Mouse (Mus musculus) adrenal gland (tissue): Measurements from ENCODE around the gene Mcpt8.
"Not testable (repeated sequence)": the region's sequence is repeated elsewhere in the genome, so short reads cannot be mapped to it uniquely, and the experiment has no call there.

Source experiments
- intact Hi-C: fragments of 180-260 bp; cut with DNase I; formaldehyde crosslinking; loops from one replicate; pipeline ENCODE4 v1.15.1; 2025
- long read RNA-seq, 2 experiments: library from polyadenylated mRNA; unstranded; transcript quantifications; one replicate each; pipeline ENCODE4 v2.0.0; 2020; ENCODE audit warnings: borderline replicate concordance in 1 of 2; ENCODE audit not compliant: insufficient replicate concordance in 1 of 2

Mcpt8 gene
- long read RNA-seq, experiment 1, result 0 reads
- long read RNA-seq, experiment 2, result 0 reads

DNA sequence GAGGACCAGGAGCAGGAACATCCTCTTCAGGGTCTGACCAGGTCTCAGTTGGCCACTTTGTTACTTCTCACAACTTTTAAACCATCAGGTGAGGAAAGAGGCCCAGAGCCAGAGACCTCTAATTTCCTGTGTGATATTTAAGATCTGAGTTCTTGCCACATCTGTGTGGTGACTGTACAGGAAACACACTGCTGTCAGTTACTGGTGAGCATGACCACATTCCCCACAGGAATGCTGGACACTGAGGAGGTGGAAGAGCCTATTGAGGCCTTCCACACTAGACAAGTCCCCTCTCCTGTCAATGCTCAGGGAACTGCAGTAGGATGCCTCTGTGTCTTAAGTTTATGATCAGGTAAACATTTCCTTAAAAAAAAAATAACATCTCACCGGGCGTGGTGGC, at the start of gene Mcpt8:
TSS of gene Mcpt8 (minus strand) at position 107 of the 400 bp plus-strand sequence.
- intact Hi-C loops, result no loop called here

DNA sequence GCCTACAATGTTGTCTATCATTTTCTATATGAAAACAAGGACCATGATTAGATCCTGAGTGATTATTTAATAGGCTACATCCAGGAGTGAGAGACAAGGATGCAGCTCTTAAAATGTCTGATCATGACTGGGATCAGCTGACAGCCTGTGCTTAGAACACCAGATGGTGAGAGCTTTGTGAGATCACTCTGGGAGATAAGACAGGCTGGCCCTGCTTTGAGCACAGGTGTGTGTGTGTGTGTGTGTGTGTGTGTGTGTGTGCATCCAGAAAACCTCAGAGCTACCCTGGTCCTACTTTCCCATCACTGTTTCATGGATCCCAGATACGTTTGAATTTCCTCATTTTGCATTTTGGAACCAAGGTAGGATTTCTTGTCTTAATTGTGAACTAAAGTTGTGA, 48.6 kb upstream of the Mcpt8 start:
- intact Hi-C loops, result not testable (repeated sequence)

DNA sequence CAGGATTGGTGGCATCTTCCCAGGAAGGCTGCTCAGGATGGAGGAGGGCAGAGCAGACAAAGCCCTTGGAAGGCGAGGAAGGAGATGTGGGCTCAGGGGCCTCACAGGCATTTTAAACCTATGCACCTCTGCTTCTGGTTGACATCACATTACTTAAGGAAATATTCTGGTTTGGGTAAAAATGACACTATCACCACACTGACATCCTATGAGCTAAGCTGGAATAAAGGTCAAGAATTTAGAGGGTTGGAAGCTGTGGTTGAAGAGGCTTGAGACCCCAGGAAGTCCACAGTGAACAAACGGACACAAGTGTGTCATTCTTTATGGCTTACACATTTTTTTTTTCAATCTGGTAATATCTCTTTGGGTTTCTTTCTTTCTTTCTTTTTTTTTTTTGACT, 47.4 kb upstream of the Mcpt8 start, which contains the start of gene Gzmd:
TSS of gene Gzmd (minus strand) at position 101 of the 400 bp plus-strand sequence.
- intact Hi-C loops, result not testable (repeated sequence)

DNA sequence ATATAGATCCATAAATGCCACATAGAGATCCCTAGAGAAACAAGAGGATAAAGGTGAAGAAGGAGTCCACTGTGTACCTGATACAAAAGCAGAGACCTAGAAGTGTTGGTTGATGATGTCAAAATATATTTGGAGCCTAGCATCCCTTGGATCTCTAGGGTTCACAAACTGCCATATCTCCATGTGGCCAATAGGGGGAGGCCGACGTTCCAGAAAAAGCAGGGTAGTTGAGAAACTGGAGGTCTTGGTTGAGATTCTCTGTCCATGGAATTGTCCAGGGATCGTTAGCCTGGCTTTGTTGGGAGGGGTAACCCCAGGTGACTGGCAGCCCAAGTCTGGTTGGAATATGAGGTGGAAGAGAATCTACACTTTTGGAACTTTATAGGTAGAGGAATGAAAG, 43.3 kb upstream of the Mcpt8 start:
- intact Hi-C loops, result no loop called here

DNA sequence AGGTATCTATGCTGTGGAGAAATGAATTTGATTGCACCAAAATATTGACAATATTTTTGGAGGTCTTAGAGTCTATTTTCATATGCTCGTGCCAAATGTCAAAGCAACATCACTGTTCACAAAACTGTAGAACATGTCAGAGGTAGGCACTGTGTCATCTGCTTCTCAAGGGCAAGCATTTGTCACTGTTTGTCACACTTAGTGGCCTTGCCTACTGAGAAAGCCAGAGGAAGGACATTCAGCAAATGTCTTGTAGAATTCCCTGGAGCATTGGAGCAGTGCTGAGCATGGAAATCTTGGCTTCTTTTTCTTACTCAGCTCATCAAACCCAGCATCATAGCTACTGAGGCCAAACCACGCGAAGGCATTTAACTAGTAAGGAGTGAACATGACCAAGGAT, 38.4 kb upstream of the Mcpt8 start:
- intact Hi-C loops, result no loop called here

DNA sequence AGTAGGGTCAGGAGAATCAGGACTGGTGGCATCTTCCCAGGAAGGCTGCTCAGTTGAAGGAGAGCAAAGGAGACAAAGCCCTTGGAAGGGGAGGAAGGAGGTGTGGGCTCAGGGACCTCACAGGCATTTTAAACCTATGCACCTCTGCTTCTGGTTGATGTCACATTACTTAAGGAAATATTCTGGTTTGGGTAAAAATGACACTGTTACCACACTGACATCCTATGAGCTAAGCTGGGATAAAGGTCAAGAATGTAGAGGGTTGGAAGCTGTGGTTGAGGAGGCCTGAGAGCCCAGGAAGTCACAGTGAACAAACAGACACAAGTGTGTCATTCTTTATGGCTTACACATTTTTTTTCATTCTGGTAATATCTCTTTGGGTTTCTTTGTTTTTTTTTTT, 35.5 kb upstream of the Mcpt8 start, which contains the start of gene Gzme:
TSS of gene Gzme (minus strand) at position 101 of the 400 bp plus-strand sequence.
- intact Hi-C loops, result no loop called here

DNA sequence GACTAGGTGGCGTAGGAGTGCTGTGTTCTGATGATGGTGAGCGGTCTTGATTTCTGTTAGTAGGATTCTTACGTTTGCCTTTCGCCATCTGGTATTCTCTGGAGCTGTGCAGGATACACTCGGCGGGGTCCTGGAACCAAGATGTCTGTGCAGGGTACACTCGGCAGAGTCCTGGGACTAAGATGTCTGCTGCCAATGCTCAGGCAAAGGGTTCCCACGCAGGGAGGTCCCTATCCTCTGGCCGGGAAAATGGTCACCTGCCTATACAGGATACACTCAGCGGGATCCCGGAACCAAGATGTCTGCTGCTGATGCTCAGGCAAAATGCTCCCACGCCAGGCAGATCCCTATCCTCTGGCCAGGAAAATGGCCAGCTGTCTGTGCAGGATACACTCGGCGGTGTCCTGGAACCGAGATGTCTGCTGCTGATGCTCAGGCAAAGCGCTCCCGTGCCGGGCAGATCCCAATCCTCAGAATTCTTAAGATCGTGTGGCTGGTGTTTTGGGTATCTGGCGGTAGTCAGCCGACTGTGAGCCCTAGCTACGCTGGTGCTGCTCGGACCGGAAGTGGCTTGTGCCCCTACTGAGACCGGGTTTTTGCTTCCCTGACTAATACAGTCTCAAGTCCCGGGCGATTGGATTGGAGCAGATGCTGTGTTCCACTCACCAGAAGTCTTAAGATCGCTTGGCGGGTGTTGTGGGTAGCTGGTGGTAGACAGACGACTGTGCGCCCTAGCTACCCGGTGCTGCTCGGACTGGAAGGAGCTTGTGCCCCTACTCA, 30.6 kb upstream of the Mcpt8 start:
- intact Hi-C loops, result not testable (repeated sequence)

DNA sequence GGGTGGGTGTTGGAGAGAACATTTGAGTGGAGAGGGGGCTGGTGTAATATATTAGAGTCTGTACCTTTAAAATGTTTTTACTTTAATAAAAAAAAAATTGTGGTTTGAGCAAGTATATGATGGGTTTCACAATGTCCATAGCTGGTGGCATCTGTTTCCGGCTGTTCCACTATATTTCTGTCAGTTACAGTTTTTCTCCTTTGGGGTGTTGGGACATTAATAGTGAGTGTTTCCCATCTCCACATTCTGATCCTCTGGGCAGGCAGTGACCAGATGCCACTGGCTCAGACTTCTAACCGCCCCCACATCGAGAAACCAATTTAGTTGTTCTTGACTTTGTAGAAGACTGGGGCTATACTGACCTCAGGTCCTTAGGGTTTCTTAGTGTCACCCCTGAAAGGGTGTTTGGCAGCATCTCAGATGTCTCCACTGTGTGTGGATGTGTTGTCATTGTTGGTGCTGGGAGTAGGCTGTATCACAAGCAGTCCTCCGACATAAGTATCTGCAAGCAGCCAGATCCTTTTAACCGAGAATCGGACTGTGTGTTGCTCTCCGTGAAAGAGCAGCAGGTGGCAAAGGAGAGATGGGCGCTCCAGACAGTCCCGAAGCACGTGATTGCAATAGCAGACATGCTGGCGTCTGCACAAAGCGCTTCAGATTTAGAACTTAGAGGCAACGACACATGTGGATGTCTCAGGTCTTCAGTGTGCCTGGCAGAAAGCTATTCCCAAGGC, 20.5 kb upstream of the Mcpt8 start:
- intact Hi-C loops, result no loop called here

DNA sequence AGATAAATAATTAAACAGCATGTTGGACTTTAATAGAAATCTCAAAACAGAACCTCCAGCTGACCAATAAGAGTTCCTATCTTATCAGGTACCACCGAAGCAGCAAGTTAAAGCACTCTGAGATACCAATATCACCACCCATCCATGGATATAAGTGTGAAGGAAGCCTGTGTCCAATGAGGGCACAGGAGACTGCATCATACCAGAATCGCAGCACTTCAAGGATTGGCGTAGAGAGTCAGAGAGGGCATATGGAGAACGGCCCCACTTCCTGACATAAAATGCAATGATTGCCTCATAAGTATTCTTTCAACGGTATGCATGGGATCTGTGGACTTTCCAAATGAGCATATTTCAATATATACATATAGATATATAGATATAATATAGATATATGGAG, 19.9 kb upstream of the Mcpt8 start:
- intact Hi-C loops, result no loop called here

DNA sequence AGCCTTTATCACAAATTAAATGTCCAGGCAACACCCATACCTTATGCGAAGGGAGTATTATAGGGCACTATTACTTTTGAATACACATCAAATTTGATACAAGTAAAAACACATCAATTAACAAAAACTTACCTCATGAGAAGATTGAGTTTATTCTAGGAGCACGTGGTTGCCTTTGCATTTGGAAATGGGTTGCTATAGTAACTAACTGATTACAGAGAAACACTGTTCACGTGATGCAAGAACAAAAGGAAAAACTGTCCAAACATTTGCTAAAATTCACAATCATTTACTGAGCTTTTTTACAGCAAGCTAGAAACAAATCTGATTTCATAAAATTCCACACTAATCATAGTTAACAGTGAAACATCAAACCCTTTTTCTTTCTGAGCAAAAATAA, 18.4 kb upstream of the Mcpt8 start:
- intact Hi-C loops, result no loop called here

DNA sequence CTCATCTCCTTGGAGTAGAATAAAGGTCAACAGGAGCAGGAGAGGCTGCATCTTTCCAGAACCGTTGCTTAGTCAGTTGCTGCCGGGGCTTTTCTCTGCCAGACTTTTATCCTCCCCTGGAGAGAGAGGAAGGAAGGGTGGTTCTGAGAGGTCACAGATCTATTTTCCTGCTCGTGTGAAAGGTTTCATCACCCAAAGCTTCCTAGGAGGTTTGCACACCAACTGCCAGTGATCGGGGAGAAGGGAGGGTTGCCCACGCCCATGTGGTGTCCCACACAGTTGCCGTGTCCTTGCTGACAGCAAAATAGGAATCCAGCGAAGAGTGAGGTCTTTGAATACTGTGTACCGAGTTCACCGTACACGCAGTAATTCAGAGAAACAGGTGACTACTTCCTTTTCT, 17.3 kb upstream of the Mcpt8 start, which contains the start of gene Ctsg:
TSS of gene Ctsg (minus strand) at position 189 of the 400 bp plus-strand sequence.
- intact Hi-C loops, result no loop called here

DNA sequence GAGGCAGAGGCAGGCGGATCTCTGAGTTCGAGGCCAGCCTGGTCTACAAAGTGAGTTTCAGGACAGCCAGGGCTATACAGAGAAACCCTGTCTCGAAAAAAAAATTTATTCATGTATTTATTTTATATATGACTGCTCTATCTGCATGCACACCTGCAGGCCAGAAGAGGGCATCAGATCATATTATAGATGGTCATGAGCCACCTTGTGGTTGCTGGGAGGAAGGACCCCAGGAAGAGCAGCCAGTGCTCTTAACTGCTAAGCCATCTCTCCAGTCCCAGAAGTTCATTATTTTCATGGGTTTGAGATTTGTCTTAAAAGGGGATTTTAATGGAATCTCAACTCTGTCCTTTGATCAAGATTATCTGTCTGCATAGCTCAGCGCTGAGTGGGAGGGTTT, 13.9 kb upstream of the Mcpt8 start:
- intact Hi-C loops, result no loop called here

DNA sequence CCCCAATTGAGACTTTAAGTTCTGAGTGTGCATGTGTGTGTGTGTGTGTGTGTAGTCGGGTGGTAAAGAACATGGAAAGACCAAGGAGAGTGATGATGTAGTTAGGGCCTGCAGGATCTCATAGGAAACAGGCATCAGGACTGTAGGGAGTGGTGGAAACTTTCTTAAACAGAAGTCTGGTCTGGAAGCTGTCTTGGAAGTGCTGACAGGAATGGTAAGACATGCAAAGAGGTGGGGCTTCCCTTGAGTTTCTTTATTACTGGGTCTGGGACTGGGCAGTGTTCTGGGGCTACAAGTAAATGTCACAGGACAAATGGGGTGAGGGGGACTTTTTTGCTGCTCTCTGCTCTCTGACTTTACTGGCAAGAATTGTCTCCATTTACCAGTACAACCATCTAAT, 12.5 kb upstream of the Mcpt8 start:
- intact Hi-C loops, result no loop called here

DNA sequence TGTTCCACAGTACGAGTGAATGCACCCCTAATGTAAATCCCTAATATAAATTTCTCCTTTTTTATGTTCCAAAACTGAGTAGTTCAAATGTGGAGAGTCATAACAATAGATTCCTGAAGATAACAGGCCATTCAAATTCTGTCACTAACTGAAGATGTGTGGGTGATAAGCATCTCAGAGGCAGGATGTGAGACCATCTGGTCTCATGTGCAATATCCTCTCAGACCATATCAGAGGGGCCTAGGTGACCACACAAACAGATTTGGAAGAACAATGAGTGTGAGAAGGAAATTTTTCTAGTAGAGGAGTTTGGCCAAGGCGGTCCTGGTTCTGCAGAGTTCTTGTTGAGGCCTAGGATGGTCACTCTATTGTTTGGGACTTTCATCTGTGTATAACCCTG, 8.3 kb upstream of the Mcpt8 start:
- intact Hi-C loops, result no loop called here

DNA sequence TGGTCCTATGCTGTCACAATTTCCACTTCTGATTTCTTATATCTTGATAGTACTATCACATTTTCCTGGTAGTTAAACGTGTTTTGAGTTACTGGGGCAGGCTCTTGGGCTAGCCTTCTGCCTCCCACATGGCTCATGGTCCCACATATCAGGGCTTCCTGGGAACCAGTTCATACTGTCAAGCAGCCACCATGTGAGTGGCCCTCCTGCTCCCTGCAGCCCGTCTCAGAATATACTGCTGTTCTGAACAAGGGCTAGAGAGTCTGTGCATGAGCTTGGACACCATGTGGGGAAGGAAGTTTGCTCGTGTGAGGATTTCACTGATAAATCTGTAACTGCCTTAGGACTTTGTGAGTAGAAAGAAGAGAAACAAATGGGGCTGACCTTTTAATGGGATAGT, 1.6 kb upstream of the Mcpt8 start:
- intact Hi-C loops, result no loop called here

DNA sequence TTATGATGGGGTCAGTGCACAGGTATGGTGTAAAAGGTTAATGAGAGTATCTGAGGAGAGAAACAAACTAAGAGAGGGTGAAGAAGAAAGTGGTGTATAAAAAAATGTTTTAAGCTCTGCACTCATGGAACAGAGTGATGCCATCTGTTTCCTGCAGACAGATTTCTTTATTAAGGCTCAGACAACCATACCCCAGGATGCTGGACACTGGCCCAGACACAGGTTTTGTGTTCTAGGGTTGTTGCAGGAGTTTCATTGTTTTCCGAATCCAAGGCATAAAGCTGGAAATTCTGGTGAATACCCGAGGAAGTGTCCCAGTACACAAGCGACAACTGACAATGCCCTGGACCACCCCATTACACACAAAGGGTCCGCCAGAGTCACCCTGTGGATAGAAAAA, 3.1 kb downstream of the Mcpt8 start:
- intact Hi-C loops, result no loop called here

DNA sequence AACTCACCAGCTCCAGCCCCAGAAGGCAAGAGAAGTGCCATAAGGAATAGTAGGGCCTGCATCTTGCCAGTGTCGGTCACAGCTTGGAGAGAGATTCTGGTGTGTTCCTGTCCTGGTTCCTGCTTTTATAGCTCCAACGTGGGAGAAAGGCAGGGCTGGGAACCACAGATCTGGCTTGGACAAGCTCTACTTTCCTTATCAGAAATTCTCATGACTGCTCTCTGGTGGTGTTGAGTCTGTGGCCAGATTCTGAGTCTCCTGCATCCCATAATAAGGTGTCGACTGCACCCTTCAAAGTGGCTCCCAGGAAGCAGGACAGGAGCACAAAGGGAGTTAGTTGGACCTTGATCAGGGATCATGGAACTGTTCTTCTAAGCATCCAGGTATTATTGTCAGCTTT, 22.9 kb downstream of the Mcpt8 start, which contains the start of gene Mcpt4:
TSS of gene Mcpt4 (minus strand) at position 101 of the 400 bp plus-strand sequence.
- intact Hi-C loops, result not testable (repeated sequence)

DNA sequence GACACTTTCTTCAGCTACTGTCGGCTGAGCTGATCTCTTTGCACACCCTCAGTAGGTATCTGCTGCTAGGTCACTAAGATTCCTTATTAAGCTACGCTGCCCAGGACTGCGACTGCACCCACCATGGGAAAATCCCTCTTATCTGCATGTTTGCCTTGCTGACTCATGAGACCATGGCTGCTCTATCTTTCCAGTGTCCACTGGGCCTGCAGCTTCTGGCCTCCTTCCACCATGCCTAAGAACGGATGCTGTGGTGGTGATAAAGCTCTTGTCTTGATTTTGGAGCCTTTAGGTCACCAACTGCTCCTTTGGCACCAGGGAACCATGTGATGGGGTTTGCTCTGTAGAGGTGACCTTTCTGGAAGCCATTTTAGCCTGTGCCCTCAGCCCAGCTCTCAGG, 27.4 kb downstream of the Mcpt8 start:
- intact Hi-C loops, result no loop called here

DNA sequence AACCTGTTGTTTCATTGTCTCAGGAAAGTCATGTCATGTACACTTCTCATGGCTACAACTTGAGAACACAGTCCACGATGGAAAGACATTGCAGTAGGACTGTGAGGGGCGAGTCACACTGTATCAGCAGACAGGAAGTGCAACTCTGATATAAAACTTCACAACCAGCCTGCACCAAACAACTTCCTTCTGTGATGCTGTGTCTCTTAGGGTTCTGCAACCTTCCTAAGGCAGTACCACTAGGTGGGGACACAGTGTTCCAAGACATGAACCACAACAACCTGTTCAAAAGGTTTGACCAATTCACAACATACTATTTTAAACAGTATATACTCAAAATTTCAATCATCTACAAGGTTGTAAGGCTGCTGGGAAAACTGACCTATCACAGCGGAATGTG, 29.7 kb downstream of the Mcpt8 start:
- intact Hi-C loops, result no loop called here

DNA sequence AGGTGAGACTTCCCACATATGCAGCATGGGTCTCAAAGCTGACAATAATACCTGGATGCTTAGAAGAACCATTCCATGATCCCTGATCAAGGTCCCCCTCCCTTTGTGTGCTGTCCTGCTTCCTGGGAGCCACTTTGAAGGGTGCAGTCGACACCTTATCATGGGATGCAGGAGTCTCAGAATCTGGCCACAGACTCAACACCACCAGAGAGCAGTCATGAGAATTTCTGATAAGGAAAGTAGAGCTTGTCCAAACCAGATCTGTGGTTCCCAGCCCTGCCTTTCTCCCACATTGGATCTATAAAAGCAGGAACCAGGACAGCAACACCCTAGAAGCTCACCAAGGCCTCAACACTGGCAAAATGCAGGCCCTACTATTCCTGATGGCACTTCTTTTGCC, 43.3 kb downstream of the Mcpt8 start, which contains the start of gene Mcpt2:
TSS of gene Mcpt2 (plus strand) at position 250 of the 400 bp plus-strand sequence.
- intact Hi-C loops, result not testable (repeated sequence)

DNA sequence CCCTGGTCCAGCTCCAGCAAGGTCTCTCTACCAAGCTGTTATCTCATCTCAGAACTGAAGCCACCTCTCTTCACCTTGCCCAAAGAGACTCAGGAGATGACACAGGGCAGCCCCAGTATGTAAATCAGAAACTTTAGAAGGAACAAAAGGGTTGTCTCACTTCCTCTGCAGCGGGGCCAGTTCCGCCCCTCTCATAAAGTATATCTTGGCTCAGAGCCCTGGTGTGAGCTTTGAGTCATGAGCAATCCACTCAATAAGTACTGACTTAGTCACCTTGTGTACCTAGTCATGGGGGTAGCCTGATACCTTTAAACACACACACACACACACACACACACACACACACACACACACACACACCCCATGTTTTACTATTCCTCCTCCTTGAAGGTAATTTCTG, 50.6 kb downstream of the Mcpt8 start:
- intact Hi-C loops, result no loop called here
